Mouse (Mus musculus) thymus, adult 2 months (tissue): ENCODE results near the gene Atrn. TPM values are rescaled to one million over a fixed set of nuclear protein-coding genes. Genes with fewer than 3 reads are reported as not detected.
"Not testable (repeated sequence)": the region's sequence is repeated elsewhere in the genome, so short reads cannot be mapped to it uniquely, and the experiment has no call there.

Experiments used
- DNase-seq: peaks from one replicate; pipeline ENCODE4 v3.0.0; 2021
- H3K27ac ChIP-seq: fragments of 200-500 bp; 2 replicates; pipeline ENCODE4 v1.5.1; 2012; ENCODE audit warnings: low read length, control low read depth; ENCODE audit not compliant: control insufficient read depth, insufficient read depth
- H3K27me3 ChIP-seq: fragments of 200-500 bp; 2 replicates; pipeline ENCODE4 v1.6.1; 2012; ENCODE audit warnings: mild to moderate bottlenecking, low read length, moderate library complexity, mixed read lengths; ENCODE audit not compliant: control insufficient read depth, insufficient read depth
- H3K36me3 ChIP-seq: fragments of 200-500 bp; 2 replicates; pipeline ENCODE4 v1.6.1; 2012; ENCODE audit warnings: mild to moderate bottlenecking, low read length, moderate library complexity; ENCODE audit not compliant: control insufficient read depth, insufficient read depth
- H3K4me1 ChIP-seq: fragments of 200-500 bp; replicated peaks from 2 replicates; pipeline ENCODE4 v1.6.1; 2012; ENCODE audit warnings: low read length; ENCODE audit not compliant: control insufficient read depth, insufficient read depth
- H3K4me3 ChIP-seq: fragments of 200-500 bp; 2 replicates; pipeline ENCODE4 v1.5.1; 2012; ENCODE audit warnings: mild to moderate bottlenecking, low read length, control low read depth, moderate library complexity; ENCODE audit not compliant: control insufficient read depth, insufficient read depth
- CTCF ChIP-seq: fragments of 200-500 bp; IDR thresholded peaks from 2 replicates; pipeline ENCODE4 v1.5.1; 2012; ENCODE audit warnings: mild to moderate bottlenecking, control low read depth, low read length, moderate library complexity, borderline replicate concordance; ENCODE audit not compliant: control insufficient read depth, poor library complexity, insufficient read depth; ENCODE audit errors: extremely low read depth
- POLR2A ChIP-seq: fragments of 200-500 bp; IDR thresholded peaks from 2 replicates; pipeline ENCODE4 v1.6.1; 2012; ENCODE audit warnings: mild to moderate bottlenecking, low read length, control low read depth, moderate library complexity; ENCODE audit not compliant: control insufficient read depth, poor library complexity, insufficient read depth; ENCODE audit errors: extremely low read depth
- WGBS: fragments of 180-500 bp; shearing (Covaris S2); methylation state at CpG from one replicate; pipeline ENCODE4 v1.1.7; 2018; 5-methylcytosine and 5-hydroxymethylcytosine counted together
- polyA plus RNA-seq: library from polyadenylated mRNA; depleted of rRNA; stranded (reverse); fragments of >200 nt; gene quantifications from 2 replicates; pipeline ENCODE4 v1.2.3, GENCODE M21; 2012

The Atrn gene
- polyA plus RNA-seq, 1 experiment, result 14.2 TPM

DNA sequence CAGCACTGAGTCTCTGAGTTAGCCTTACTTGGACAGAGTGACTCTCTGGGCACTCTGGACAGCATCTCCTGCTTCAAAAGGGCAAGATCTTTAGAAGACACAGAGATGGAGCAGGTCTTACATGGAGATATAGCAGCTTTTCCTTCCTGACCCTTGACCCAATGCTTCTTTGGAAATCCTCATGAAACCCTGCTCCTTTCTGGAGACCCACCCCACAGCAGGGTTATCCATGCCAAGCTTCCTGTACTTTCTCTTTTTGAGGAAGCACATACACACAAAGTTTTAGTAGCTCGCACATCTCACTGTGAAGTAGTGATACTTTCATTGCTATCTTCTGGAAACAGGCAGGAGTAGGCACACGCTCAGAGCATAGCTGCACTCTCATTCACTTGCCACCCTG lies 118.9 kb downstream of the Atrn start:
- H3K27ac ChIP-seq, result no peak overlapping the region
- WGBS, result 95% methylated on average over 2 of the region's 2 CpGs

GRCm38 (mm10) chr2:131026941-131027340 lies 120.6 kb downstream of the Atrn start:
- DNase-seq, result no peak
- 96% methylated on average over 3 of the region's 3 CpGs for whole genome bisulfite sequencing
- Histone ChIP-seq H3K36me3 (no peaks in the 10 kb centered on the region), H3K27ac (no peak overlapping the region), H3K27me3 (no peaks in the 10 kb centered on the region), H3K4me1 (no peaks in the 10 kb centered on the region), H3K4me3 (no peak overlapping the region)
- no peak for TF ChIP-seq CTCF
- TF ChIP-seq POLR2A, result no peak

More for the DNA sequence above, 118.9 kb downstream of the Atrn start:
- no peak for DNase-seq
- no peaks in the 10 kb centered on the region for H3K27me3 ChIP-seq
- TF ChIP-seq POLR2A (no peak), CTCF (no peak)
- no peak overlapping the region for H3K4me3 ChIP-seq
- no peaks in the 10 kb centered on the region for H3K4me1 ChIP-seq
- H3K36me3 ChIP-seq, result no peaks in the 10 kb centered on the region

DNA sequence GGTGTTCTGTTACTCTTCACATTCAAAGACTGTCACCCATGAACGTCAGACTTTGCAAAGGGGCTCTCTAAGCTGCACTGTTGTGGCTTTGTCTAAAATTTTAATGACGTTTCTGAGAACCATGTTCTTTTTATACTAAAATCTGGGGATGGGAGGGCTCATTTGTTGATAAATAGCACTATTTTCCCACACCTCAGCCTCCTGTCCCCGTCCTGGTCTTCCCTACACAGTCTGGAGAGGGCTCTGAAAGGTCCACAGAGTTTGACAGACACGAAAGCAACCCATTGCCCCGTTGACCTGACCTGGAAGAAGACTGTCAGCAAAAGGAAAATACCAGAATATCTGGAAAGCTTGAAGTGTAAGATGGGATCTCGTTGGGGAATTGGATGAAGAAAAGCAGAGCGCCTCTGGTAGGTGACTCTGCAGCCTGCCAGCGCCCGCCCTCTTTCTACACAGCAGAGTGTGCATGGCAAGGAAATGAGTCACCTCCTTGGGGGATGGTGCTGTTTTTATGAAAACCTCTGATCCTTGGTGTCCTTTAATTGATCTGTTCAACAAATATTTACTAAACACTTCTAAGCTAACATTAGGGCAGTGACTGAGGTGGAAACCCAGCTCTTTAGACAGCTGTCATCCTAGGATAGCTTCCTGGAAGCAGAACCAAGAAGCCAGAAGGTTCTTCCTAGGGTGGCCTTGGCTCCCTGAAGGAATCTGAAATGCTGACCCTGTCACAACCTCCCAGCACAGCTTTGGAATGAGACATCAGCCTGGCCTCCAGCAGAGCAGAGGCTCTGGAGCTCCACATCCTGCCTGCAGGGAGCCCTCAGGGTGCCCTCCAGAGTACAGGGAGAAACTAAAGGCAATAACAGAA lies 123.0 kb downstream of the Atrn start:
- DNase-seq, result no peak
- no peak overlapping the region for H3K27ac ChIP-seq
- WGBS, result 79% methylated on average over 9 of the region's 9 CpGs
- H3K27me3 ChIP-seq, result no peaks in the 10 kb centered on the region
- TF ChIP-seq POLR2A (no peak), CTCF (no peak)
- H3K4me3 ChIP-seq, result no peak overlapping the region
- H3K4me1 ChIP-seq, result no peaks in the 10 kb centered on the region
- H3K36me3 ChIP-seq, result no peaks in the 10 kb centered on the region

DNA sequence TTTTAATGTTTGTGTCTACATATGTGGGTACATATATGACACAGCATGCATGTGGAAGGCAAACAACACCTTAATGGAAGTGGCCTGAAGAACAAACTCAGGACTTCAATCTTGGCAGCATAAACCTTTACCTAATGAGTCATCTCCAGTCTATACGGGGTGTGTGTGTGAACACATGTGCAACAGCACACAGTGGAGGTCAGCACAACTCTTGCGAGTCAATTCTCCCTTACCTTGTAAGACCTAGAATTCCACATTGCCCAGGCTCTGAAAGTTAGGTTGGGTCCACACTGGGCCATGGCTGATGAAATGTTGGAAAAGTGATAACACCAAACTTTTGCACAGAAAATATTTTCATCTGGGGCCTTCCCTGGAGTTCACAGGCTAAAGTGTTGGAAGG lies 124.3 kb downstream of the Atrn start:
- no peak overlapping the region for H3K27ac ChIP-seq
- no peak overlapping the region for H3K4me3 ChIP-seq
- WGBS, result 91% methylated on average over 2 of the region's 2 CpGs
- H3K27me3 ChIP-seq, result no peaks in the 10 kb centered on the region
- no peaks in the 10 kb centered on the region for H3K4me1 ChIP-seq
- no peak for DNase-seq
- no peaks in the 10 kb centered on the region for H3K36me3 ChIP-seq
- TF ChIP-seq POLR2A (no peak), CTCF (no peak)

DNA sequence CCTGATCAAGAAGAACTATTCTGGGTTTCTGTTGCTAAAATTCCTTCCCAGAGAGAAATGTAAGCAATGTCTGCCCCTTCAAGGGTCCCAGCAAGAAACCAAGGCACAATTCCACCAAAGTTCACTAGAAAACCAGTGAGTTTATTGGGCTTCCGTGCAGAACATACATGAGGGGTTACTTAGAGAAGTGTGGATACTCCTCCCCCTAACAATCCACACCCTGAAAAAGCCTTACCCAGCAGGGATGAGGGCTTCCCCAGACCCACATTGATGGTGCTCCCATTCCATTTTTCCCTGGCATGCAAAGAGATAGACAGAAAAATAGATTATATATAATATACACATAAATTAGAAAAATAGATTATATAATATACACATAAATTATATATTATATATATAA lies 124.7 kb downstream of the Atrn start:
- no peaks in the 10 kb centered on the region for H3K27me3 ChIP-seq
- H3K36me3 ChIP-seq, result no peaks in the 10 kb centered on the region
- H3K4me1 ChIP-seq, result no peaks in the 10 kb centered on the region
- no peak for TF ChIP-seq POLR2A
- no peak for TF ChIP-seq CTCF
- H3K4me3 ChIP-seq, result no peak overlapping the region
- no peak for DNase-seq
- H3K27ac ChIP-seq, result no peak overlapping the region
- 98% methylated on average over 1 of the region's 1 CpGs for WGBS

DNA sequence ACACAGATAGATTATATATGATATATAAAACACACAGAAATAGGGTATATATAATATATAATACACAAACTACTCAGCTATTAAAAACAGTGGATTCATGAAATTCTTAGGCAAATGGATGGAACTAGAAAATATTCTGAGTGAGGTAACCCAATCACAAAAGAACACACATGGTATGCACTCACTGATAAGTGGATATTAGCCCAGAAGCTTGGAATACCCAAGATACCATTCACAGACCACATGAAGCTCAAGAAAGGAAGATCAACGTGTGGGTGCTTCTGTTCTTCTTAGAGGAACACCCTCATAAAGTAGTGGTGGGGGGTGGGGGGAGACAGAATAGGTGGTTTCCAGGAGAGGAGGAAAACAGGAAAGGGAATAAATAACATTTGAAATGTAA lies 125.1 kb downstream of the Atrn start:
- not testable (repeated sequence) for H3K4me3 ChIP-seq, H3K27me3 ChIP-seq, H3K27ac ChIP-seq, H3K4me1 ChIP-seq, H3K36me3 ChIP-seq, DNase-seq
- WGBS, result 62% methylated on average over 1 of the region's 1 CpGs

- no peak for DNase-seq
- no peaks in the 10 kb centered on the region; the same call in 1 of the 2 replicates for H3K27me3 ChIP-seq
- no peak overlapping the region for H3K4me3 ChIP-seq
- TF ChIP-seq POLR2A (no peak), CTCF (no peak)
- 0 out of 2 replicates have a peak, but pooled peaks cover 5% of the 10 kb centered on the region for H3K4me1 ChIP-seq
- WGBS, result 98% methylated on average over 2 of the region's 2 CpGs
- no peaks in the 10 kb centered on the region for H3K36me3 ChIP-seq
- H3K27ac ChIP-seq, result no peak overlapping the region
These were observed 130.0 kb downstream of the Atrn start for GRCm38 (mm10) chr2:131036343-131036742.
